Mouse (Mus musculus) stomach, adult 2 months (tissue): Measurements from ENCODE around the gene Nemp1. TPM values are rescaled to one million over a fixed set of nuclear protein-coding genes. Genes with fewer than 3 reads are reported as not detected.

Experiments used
- polyA plus RNA-seq: library from polyadenylated mRNA; depleted of rRNA; stranded (reverse); fragments of >200 nt; gene quantifications from 2 replicates; pipeline ENCODE4 v1.2.3, GENCODE M21; 2012; rRNA removed

The Nemp1 gene
- polyA plus RNA-seq, result 1.5 and 1.7 TPM in 2 replicates

DNA sequence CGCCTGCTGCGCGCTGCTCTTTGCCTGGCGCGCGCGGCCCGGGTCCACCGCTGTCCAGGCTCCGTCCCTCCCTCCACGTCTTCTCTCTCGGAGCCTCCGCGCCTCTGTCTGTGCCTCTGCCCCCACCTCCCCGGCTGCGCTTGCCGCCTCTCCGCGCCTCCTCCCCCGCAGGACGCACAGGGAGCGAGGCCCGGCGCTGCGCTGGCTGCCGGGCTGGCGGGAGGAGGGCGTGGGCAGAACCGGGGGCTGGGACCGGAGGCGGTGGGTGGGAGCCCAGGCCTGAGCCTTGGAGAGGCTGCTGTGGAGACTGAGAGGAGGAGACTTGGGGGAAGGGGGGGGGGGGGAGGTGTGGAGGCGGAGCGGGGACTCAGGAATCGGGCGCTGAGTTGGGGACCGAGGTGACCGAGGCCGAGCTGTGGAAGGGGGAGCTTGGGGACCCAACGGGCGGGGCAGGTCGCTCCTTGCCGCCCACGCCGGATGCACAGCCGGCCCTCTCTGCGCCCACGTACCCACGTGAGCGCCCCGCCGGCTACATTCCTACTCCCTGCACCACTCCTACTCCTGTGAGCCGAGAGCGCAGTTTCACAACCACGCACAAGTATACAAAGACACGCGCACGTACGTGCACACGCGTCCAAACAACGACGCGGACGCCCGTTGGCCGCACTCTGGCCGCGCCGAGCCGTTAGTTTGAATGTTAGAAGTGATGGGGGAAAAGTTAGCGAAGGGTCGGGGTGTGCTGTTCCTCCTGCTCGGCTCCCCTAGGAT lies at the start of gene Nemp1:
Nemp1 (plus strand) TSS at position 401 of the 768 bp plus-strand sequence.

DNA sequence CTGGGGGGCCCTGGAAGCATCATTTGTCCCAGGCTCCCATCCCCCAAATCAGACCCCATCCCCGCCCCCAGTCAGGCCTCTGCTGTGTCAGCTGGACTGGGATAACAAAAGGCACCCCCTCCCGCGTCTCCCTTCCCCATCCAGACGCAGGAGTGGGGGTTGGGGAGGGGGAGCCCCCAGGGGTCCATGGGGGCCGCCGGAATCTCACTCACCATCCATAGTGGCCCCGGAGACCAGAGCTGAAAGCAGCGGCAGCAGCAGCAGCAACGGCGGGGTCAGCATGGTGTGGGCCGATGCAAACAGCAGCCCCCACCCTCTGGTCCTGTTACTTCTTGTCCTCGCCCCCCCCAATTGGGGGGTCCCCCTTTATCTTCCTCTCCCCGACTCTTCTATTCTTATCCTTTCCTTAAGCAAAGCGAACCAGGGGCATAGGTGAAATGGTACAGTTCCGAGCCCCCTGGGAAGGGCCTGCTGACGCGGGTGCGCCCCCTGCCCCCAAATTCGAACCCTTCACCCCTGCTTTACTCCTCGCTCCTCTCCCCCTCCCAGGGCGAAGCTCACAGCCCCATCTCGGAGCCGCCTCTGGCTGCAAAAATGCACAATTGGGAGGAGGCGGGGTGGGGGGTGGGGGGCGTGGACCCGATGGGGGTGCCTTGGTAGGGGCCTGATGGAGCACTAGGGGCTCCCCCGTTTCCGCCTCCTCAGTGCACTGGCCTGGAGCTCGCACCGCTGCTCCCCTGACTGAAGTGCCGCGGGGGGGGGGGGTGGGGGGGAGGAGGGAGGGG lies 46.1 kb upstream of the Nemp1 start, which contains the start of gene Lrp1:
Lrp1 (minus strand) TSS at position 743 of the 785 bp plus-strand sequence.

DNA sequence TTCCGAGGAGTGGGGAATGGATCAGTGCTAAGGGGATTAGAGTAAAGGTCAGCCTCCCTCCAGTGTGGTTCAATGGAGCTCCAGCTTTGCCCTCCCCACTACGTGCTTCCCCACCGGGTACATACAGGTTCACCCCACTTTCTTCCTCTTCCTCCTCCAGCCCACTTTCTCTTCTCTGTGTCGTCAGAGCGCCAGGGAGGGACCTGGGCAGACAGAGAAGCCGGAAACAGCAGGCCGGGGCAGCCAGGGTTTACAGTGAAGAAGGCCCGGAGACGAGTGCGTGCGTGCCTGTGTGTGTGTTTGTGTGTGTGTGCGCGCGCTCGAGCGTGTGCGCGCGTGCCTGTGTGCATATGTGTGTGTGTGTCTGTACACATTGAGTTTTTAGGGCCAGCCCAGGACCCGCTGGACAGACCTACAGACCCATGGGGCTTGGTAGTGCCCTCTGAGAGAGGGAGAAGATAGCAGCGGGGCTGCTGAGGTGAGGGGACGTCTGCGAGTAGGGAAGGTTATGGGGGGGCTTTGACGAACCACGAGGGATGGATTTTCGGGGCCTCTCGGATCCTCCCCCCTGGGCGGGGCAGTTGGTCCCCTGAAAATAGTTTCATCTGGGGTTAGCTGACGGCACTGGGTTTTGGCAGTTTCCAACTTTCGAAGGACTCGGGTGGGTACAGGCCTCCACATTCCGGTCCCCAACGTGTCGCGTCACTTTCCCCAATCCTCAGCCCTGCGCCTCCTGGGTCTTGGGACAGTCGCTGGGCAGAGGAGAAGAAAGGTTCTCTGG lies 23.7 kb upstream of the Nemp1 start, which contains the start of gene Stat6:
Stat6 (plus strand) TSS at position 215 of the 781 bp plus-strand sequence.

DNA sequence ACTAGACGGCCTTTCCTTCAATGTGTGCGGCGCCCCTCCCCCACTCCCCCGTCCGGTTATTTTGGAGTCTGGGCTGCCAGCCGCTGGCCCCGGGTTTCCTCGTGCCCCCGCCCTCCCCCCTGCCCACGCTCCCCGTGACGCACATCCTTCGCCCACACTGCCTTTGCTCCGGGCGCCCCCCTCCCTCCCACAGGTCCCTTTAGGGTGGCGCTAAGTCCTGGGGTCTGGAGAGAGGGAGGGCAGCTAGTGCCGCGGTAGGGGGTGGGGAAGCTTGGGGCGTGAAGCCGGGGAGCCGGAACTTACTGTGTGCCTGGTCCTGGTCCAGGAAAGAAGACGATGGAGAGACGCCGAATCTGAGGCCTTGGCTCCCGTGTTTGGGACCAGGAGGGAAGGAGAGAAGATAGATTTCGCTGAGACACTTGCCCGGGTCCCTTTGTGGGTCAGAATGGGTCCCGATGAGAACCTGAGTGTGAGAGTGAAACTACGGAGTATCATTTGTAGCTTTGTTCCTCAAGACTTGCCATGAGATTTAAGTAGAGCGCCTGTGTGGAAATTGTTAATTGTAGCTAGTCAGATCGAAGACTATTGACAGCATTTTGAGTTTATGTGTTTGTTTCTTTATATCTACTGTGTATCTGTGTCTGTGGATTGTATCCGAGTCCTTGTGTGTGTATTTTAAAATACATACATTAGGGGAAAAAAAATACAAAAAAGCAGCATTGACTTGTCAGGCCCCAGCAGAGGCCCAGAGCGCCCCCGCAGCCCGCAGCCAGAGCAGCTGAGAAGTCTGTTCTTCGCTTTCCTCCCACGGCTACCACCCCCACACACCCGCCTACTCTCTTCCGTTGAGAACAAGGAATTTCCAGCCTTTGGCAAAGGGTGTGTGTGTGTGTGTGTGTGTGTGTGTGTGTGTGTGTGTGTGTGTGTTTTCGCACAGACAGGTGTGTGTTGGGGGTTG lies 1.7 kb downstream of the Nemp1 start, which contains the start of gene Nab2:
Nab2 (minus strand) TSS at position 476 of the 958 bp plus-strand sequence.

DNA sequence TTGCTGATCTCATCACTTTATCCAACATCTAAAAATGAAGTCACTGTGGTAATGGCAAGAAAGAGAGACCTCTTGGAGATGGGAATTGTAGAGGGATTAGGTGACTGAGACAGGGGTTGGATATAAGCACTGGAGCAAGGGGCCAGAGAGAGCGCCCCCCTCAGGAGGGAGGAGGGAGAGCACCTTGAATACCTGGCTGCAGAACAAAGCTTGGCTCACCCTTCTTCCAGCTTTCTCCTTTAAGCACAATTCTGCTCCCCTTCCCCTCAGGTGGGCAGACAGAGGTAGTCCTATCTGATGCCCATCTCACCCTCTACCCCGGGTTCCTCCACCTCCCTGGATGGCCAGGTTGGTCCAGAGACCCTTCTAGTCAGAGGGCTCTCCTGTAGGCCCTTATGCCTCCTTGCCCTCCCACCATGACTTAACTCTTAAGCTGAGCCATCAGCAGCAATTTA lies 38.1 kb downstream of the Nemp1 start, which contains the start of gene Myo1a:
Myo1a (plus strand) TSS at position 405 of the 455 bp plus-strand sequence.

DNA sequence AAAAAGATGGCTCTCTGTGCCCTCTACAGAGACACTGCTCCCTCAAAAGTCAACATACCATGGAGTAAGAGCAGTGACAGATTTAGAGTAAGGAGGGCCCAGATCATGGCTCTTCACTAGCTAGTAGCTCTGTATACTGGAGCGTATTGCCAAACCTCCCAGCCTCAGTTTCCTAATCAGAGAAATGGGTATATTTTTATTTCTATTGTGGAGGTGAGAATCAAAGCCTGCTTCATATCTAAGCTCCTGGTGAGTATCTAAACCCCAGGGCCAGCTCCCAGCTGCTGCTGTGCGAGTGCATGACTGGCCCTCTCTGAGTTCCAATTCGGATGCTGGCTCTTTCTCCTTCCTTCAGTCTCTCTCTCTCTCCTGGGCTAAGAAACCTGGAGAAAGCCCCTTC lies 57.5 kb downstream of the Nemp1 start, which contains the start of gene Tac2:
Tac2 (plus strand) TSS at position 301 of the 400 bp plus-strand sequence.

DNA sequence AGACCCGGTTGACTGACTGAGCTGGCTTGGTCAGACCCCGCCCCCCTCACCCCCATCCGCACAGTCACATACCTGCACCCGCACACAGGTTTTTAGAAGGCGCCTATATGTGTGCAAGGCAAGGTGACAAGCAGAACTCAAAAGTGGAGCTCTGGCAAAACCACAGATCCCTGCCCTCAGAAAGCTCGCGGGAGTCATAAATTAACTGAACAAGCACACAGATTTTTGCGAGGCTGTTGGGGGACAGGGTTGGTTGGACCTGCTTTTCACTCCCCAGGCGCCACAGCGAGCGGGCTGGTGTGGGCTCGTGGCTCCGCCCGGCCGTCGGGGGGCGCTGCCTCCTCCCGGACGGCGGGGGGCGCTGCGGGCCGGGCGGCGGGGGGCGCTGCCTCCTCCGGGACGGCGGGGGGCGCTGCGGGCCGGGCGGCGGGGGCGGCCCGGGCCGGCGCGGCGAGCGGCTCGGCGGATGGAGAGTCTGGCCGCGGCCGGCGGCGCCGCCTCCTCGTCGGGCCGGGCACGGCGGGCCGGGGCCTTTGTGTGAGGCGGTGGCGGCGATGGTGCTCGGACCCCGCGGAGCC lies 72.5 kb downstream of the Nemp1 start, which contains the start of gene Zbtb39:
Zbtb39 (plus strand) TSS at position 456 of the 578 bp plus-strand sequence.

Other genes starting within 250 kb of the Nemp1 start
- 2.1 and 3.9 TPM in 2 replicates for gene Stac3, start 165.2 kb upstream of the Nemp1 start, polyA plus RNA-seq
- gene Ndufa4l2, start 151.9 kb upstream of the Nemp1 start, polyA plus RNA-seq, result 28.4 and 32.1 TPM in 2 replicates
- 34.0 and 35.9 TPM in 2 replicates for gene Shmt2, start 144.5 kb upstream of the Nemp1 start, polyA plus RNA-seq
- gene Nxph4, start 132.3 kb upstream of the Nemp1 start, polyA plus RNA-seq, result 0.22 and 0.43 TPM in 2 replicates
- 65.5 and 79.6 TPM in 2 replicates for gene Lrp1, start 45.8 kb upstream of the Nemp1 start, polyA plus RNA-seq
- gene Stat6, start 23.9 kb upstream of the Nemp1 start, polyA plus RNA-seq, result 27.3 and 36.1 TPM in 2 replicates
- gene Nab2, start 1.7 kb downstream of the Nemp1 start, polyA plus RNA-seq, result 14.6 and 15.5 TPM in 2 replicates
- gene Myo1a, start 38.3 kb downstream of the Nemp1 start, polyA plus RNA-seq, result 15.6 and 18.5 TPM in 2 replicates
- gene Tac2, start 57.6 kb downstream of the Nemp1 start, polyA plus RNA-seq, result not detected in 2 replicates
- 1.7 and 2.2 TPM in 2 replicates for gene Zbtb39, start 72.6 kb downstream of the Nemp1 start, polyA plus RNA-seq
- gene Gpr182, start 84.8 kb downstream of the Nemp1 start, polyA plus RNA-seq, result 1.2 and 1.4 TPM in 2 replicates
- gene Rdh1, start 92.8 kb downstream of the Nemp1 start, polyA plus RNA-seq, result 0.01 and 0.10 TPM in 2 replicates
- gene Rdh16f1, start 92.9 kb downstream of the Nemp1 start, polyA plus RNA-seq, result 0.15 and 0.23 TPM in 2 replicates
- not detected in 2 replicates for gene Rdh9, start 109.5 kb downstream of the Nemp1 start, polyA plus RNA-seq
- 0.19 and 0.31 TPM in 2 replicates for gene Rdh16, start 134.3 kb downstream of the Nemp1 start, polyA plus RNA-seq
- not detected in 2 replicates for gene Rdh19, start 183.0 kb downstream of the Nemp1 start, polyA plus RNA-seq
- gene Rdh16f2, start 199.6 kb downstream of the Nemp1 start, polyA plus RNA-seq, result 0.11 TPM in 1 of 2 replicates, not detected in the other
- gene Rdh7, start 221.9 kb downstream of the Nemp1 start, polyA plus RNA-seq, result 3.9 and 6.2 TPM in 2 replicates
- 8.0 and 9.6 TPM in 2 replicates for gene Sdr9c7, start 231.6 kb downstream of the Nemp1 start, polyA plus RNA-seq